Mouse (Mus musculus): ENCODE measurements around the gene Vmn2r102. TPM values are rescaled to one million over a fixed set of nuclear protein-coding genes. Genes with fewer than 3 reads are reported as not detected.

Vmn2r102 gene
- polyA plus RNA-seq (2015; fragmentation: Nextera tagmentation; extraction: Ambion mirVana): not detected in 2 replicates

GRCm38 (mm10) chr17:19660028-19660427, at the start of gene Vmn2r102:
Gene Vmn2r102 (plus strand): TSS chr17:19660328.

Other genes with a start within 250 kb of the Vmn2r102 start
- gene Vmn2r100, start 155.6 kb upstream of the Vmn2r102 start, polyA plus RNA-seq (2015; fragmentation: Nextera tagmentation; extraction: Ambion mirVana): not detected in 2 replicates
- not detected in 2 replicates for gene Vmn2r101, start 83.1 kb upstream of the Vmn2r102 start, polyA plus RNA-seq (2015; fragmentation: Nextera tagmentation; extraction: Ambion mirVana)
- gene Vmn2r103, start 113.0 kb downstream of the Vmn2r102 start, polyA plus RNA-seq (2015; fragmentation: Nextera tagmentation; extraction: Ambion mirVana): not detected in 2 replicates